Mouse (Mus musculus) thymus, postnatal 4 days (tissue): ENCODE measurements around the gene Cic.
A peak's percentile ranks its signal among the peaks of the same experiment; 100 is the strongest.
"Not testable (repeated sequence)": the region's sequence is repeated elsewhere in the genome, so short reads cannot be mapped to it uniquely, and the experiment has no call there.

ENCODE experiments used
- DNase-seq: peaks from one replicate; pipeline ENCODE4 v3.0.0; 2021

The Cic gene

GRCm38 (mm10) chr7:25244562-25245369, 22.7 kb upstream of the Cic start:
- no peak for DNase-seq

GRCm38 (mm10) chr7:25246079-25246758, 21.3 kb upstream of the Cic start:
- peak; percentile 39 for DNase-seq

GRCm38 (mm10) chr7:25246759-25247137, 20.8 kb upstream of the Cic start:
- no peak for DNase-seq

GRCm38 (mm10) chr7:25247498-25247897, 20.0 kb upstream of the Cic start:
- DNase-seq, result no peak

- peak; percentile 44 for DNase-seq
Measured at GRCm38 (mm10) chr7:25248018-25248647, 19.4 kb upstream of the Cic start.

GRCm38 (mm10) chr7:25248846-25249313, 18.6 kb upstream of the Cic start:
- DNase-seq, result no peak

GRCm38 (mm10) chr7:25249314-25250140, 18.0 kb upstream of the Cic start:
- peak; percentile 85 for DNase-seq

GRCm38 (mm10) chr7:25250141-25250972, 17.1 kb upstream of the Cic start, which contains the start of gene Erf:
Gene Erf (minus strand): TSS chr7:25250761.
- DNase-seq, result peak; percentile 97

GRCm38 (mm10) chr7:25251071-25251791, 16.3 kb upstream of the Cic start:
- DNase-seq, result peak; percentile 64

GRCm38 (mm10) chr7:25251822-25252221, 15.7 kb upstream of the Cic start:
- DNase-seq, result no peak

GRCm38 (mm10) chr7:25261896-25262295, 5.6 kb upstream of the Cic start:
- no peak for DNase-seq

- DNase-seq, result no peak
Measured at GRCm38 (mm10) chr7:25263968-25264870, 3.3 kb upstream of the Cic start.

GRCm38 (mm10) chr7:25265743-25266142, 1.8 kb upstream of the Cic start:
- DNase-seq, result not testable (repeated sequence)

- no peak for DNase-seq
Measured at GRCm38 (mm10) chr7:25266180-25266962, 1.1 kb upstream of the Cic start.

GRCm38 (mm10) chr7:25267751-25268463, 403 bp downstream of the Cic start:
- peak; percentile 97 for DNase-seq

- DNase-seq, result no peak
Measured at GRCm38 (mm10) chr7:25268588-25268987, 1.1 kb downstream of the Cic start.

- peak; percentile 48 for DNase-seq
Measured at GRCm38 (mm10) chr7:25269029-25269428, 1.5 kb downstream of the Cic start.

- DNase-seq, result no peak
Measured at GRCm38 (mm10) chr7:25269545-25270271, 2.2 kb downstream of the Cic start.
